Mouse (Mus musculus): ENCODE results near the gene Myo10. TPM values are rescaled to one million over a fixed set of nuclear protein-coding genes. Genes with fewer than 3 reads are reported as not detected.

Myo10 gene
- total and polyA plus RNA-seq, 2 experiments from 2014 or later: 29.3 to 34.7 TPM

- Histone ChIP-seq H3K27ac (ENCODE audit: low read depth, low read length) (no peak overlapping the region), H3K4me3 (ENCODE audit: low read depth, low read length) (no peak overlapping the region), H3K36me3 (ENCODE audit: insufficient read depth, low read length) (no peaks in the 10 kb centered on the region), H3K27me3 (ENCODE audit: insufficient read depth, low read length) (0 out of 2 replicates have a peak, but pooled peaks cover 4% of the 10 kb centered on the region), H3K9me3 (ENCODE audit: low read length) (no peaks in the 10 kb centered on the region), H3K4me1 (ENCODE audit: insufficient read depth, low read length) (peaks cover 3% of the 10 kb centered on the region; the same call in 1 of the 2 replicates), H3K4me2 (ENCODE audit: low read depth, low read length, poor library complexity, severe bottlenecking) (no peak overlapping the region), H3K9ac (replicated peaks; ENCODE audit: low read length, poor library complexity, severe bottlenecking) (no peak overlapping the region)
- ATAC-seq (ENCODE audit: low FRiP score) (no peak), DNase-seq (ENCODE audit: low spot score) (no peak)
- TF ChIP-seq CTCF (IDR thresholded peaks at IDR 0.05): no peak
- 70% methylated on average over 4 of the region's 4 CpGs for WGBS
Measured at GRCm38 (mm10) chr15:25625471-25625870, 3.1 kb downstream of the Myo10 start.

- H3K9me3 ChIP-seq (ENCODE audit: low read length): no peaks in the 10 kb centered on the region
- no peak for ATAC-seq (ENCODE audit: low FRiP score)
- WGBS: 90% methylated on average over 7 of the region's 7 CpGs
Measured at GRCm38 (mm10) chr15:25627012-25627411, 4.7 kb downstream of the Myo10 start.

GRCm38 (mm10) chr15:25628251-25628650 is 5.9 kb downstream of the Myo10 start:
- no peaks in the 10 kb centered on the region for H3K9me3 ChIP-seq (ENCODE audit: low read length)
- no peak overlapping the region for H3K4me3 ChIP-seq (ENCODE audit: low read depth, low read length)
- 0 out of 2 replicates have a peak, but pooled peaks cover under 1% of the 10 kb centered on the region for H3K4me1 ChIP-seq (ENCODE audit: insufficient read depth, low read length)
- H3K9ac ChIP-seq (replicated peaks; ENCODE audit: low read length, poor library complexity, severe bottlenecking): no peak overlapping the region
- DNase-seq (ENCODE audit: low spot score): no peak
- no peaks in the 10 kb centered on the region for H3K36me3 ChIP-seq (ENCODE audit: insufficient read depth, low read length)
- H3K4me2 ChIP-seq (ENCODE audit: low read depth, low read length, poor library complexity, severe bottlenecking): no peak overlapping the region
- ATAC-seq (ENCODE audit: low FRiP score): no peak
- H3K27me3 ChIP-seq (ENCODE audit: insufficient read depth, low read length): 0 out of 2 replicates have a peak, but pooled peaks cover 4% of the 10 kb centered on the region
- H3K27ac ChIP-seq (ENCODE audit: low read depth, low read length): no peak overlapping the region
- 98% methylated on average over 2 of the region's 2 CpGs for whole genome bisulfite sequencing
- no peak for TF ChIP-seq CTCF (IDR thresholded peaks at IDR 0.05)

More at GRCm38 (mm10) chr15:25627012-25627411, 4.7 kb downstream of the Myo10 start:
- DNase-seq (ENCODE audit: low spot score): no peak
- Histone ChIP-seq H3K36me3 (ENCODE audit: insufficient read depth, low read length) (no peaks in the 10 kb centered on the region), H3K9ac (replicated peaks; ENCODE audit: low read length, poor library complexity, severe bottlenecking) (no peak overlapping the region), H3K27me3 (ENCODE audit: insufficient read depth, low read length) (0 out of 2 replicates have a peak, but pooled peaks cover 4% of the 10 kb centered on the region), H3K4me1 (ENCODE audit: insufficient read depth, low read length) (peaks cover 3% of the 10 kb centered on the region; the same call in 1 of the 2 replicates), H3K4me3 (ENCODE audit: low read depth, low read length) (no peak overlapping the region), H3K4me2 (ENCODE audit: low read depth, low read length, poor library complexity, severe bottlenecking) (no peak overlapping the region), H3K27ac (ENCODE audit: low read depth, low read length) (no peak overlapping the region)
- no peak for TF ChIP-seq CTCF (IDR thresholded peaks at IDR 0.05)

GRCm38 (mm10) chr15:25630716-25631115 is 8.4 kb downstream of the Myo10 start:
- H3K4me1 ChIP-seq (ENCODE audit: insufficient read depth, low read length): no peaks in the 10 kb centered on the region
- H3K27ac ChIP-seq (ENCODE audit: low read depth, low read length): no peak overlapping the region
- no peaks in the 10 kb centered on the region for H3K27me3 ChIP-seq (ENCODE audit: insufficient read depth, low read length)
- WGBS: 64% methylated on average over 9 of the region's 9 CpGs
- TF ChIP-seq CTCF (IDR thresholded peaks at IDR 0.05): no peak
- no peak for ATAC-seq (ENCODE audit: low FRiP score)
- H3K36me3 ChIP-seq (ENCODE audit: insufficient read depth, low read length): no peaks in the 10 kb centered on the region
- H3K4me3 ChIP-seq (ENCODE audit: low read depth, low read length): no peak overlapping the region
- no peaks in the 10 kb centered on the region for H3K9me3 ChIP-seq (ENCODE audit: low read length)
- no peak overlapping the region for H3K9ac ChIP-seq (replicated peaks; ENCODE audit: low read length, poor library complexity, severe bottlenecking)
- H3K4me2 ChIP-seq (ENCODE audit: low read depth, low read length, poor library complexity, severe bottlenecking): no peak overlapping the region
- DNase-seq (ENCODE audit: low spot score): no peak

GRCm38 (mm10) chr15:25631332-25631731 is 9.0 kb downstream of the Myo10 start:
- no peaks in the 10 kb centered on the region for H3K9me3 ChIP-seq (ENCODE audit: low read length)
- TF ChIP-seq CTCF (IDR thresholded peaks at IDR 0.05): no peak
- H3K36me3 ChIP-seq (ENCODE audit: insufficient read depth, low read length): no peaks in the 10 kb centered on the region
- H3K27me3 ChIP-seq (ENCODE audit: insufficient read depth, low read length): no peaks in the 10 kb centered on the region
- no peak overlapping the region for H3K4me2 ChIP-seq (ENCODE audit: low read depth, low read length, poor library complexity, severe bottlenecking)
- DNase-seq (ENCODE audit: low spot score): no peak
- H3K4me3 ChIP-seq (ENCODE audit: low read depth, low read length): no peak overlapping the region
- H3K9ac ChIP-seq (replicated peaks; ENCODE audit: low read length, poor library complexity, severe bottlenecking): no peak overlapping the region
- no peak for ATAC-seq (ENCODE audit: low FRiP score)
- no peak overlapping the region for H3K27ac ChIP-seq (ENCODE audit: low read depth, low read length)
- WGBS: 92% methylated on average over 6 of the region's 6 CpGs
- no peaks in the 10 kb centered on the region for H3K4me1 ChIP-seq (ENCODE audit: insufficient read depth, low read length)

- no peak for TF ChIP-seq CTCF (IDR thresholded peaks at IDR 0.05)
- no peaks in the 10 kb centered on the region for H3K4me1 ChIP-seq (ENCODE audit: insufficient read depth, low read length)
- ATAC-seq (ENCODE audit: low FRiP score) (no peak), DNase-seq (ENCODE audit: low spot score) (no peak)
- H3K27ac ChIP-seq (ENCODE audit: low read depth, low read length): no peak overlapping the region
- no peaks in the 10 kb centered on the region for H3K36me3 ChIP-seq (ENCODE audit: insufficient read depth, low read length)
- no peaks in the 10 kb centered on the region for H3K27me3 ChIP-seq (ENCODE audit: insufficient read depth, low read length)
- no peak overlapping the region for H3K4me3 ChIP-seq (ENCODE audit: low read depth, low read length)
- no peaks in the 10 kb centered on the region for H3K9me3 ChIP-seq (ENCODE audit: low read length)
- H3K4me2 ChIP-seq (ENCODE audit: low read depth, low read length, poor library complexity, severe bottlenecking): no peak overlapping the region
- 80% methylated on average over 11 of the region's 11 CpGs for WGBS
- no peak overlapping the region for H3K9ac ChIP-seq (replicated peaks; ENCODE audit: low read length, poor library complexity, severe bottlenecking)
Measured at GRCm38 (mm10) chr15:25632902-25633301, 10.6 kb downstream of the Myo10 start.

All from midbrain, postnatal 0 days (tissue).